Mouse (Mus musculus): Measurements from ENCODE around the gene Gm136. TPM values are rescaled to one million over a fixed set of nuclear protein-coding genes. Genes with fewer than 3 reads are reported as not detected.

The Gm136 gene
- polyA plus RNA-seq, 1 experiment from 2014 or later, result not detected

DNA sequence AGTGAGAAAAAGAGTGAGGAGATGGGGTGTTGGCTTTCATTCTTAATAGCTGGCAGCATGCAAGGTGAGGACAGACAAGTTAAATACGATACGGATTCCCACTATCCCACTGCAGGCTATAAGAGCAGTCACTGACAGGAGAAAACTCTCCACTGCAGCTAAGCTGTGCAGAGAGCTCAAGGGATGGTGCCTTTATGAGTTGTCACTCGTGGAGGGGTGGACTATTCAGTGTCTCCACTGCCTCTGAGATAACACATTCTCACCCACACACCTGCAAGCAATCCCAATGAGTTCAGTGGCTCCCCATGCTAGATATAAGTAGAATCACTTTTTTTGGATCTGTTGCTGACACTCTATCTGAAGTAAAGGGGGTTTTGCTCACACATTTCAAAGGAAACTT is 47.9 kb downstream of the Gm136 start:
- in situ Hi-C loops (cut with MboI; ENCODE audit: low pct_unique_long_range_greater_than_20kb), result no loop called here
- peaks cover 4% of the 10 kb centered on the region for H3K27me3 ChIP-seq
- no peak for TF ChIP-seq CTCF (IDR thresholded peaks at IDR 0.05)
- ChIA-PET CTCF (interaction anchor here (1.1 kb wide), 1 partner anchor 9 kb away, joined by 3 read pairs; no protein-coding TSS in a partner anchor), POLR2A (no interaction called here)
- DNase-seq (ENCODE audit: low read depth, low spot score), result no peak
- no peak for ATAC-seq

GRCm38 (mm10) chr4:34707248-34707647 is 48.8 kb downstream of the Gm136 start:
- in situ Hi-C loops (cut with MboI; ENCODE audit: low pct_unique_long_range_greater_than_20kb), result no loop called here
- peaks cover 4% of the 10 kb centered on the region for H3K27me3 ChIP-seq
- CTCF ChIA-PET, result interaction anchor here (1.1 kb wide), 1 partner anchor 8 kb away, joined by 3 read pairs; no protein-coding TSS in a partner anchor
- ATAC-seq, result no peak
- POLR2A ChIA-PET, result no interaction called here
- no peak for DNase-seq (ENCODE audit: low read depth, low spot score)
- no peak for TF ChIP-seq CTCF (IDR thresholded peaks at IDR 0.05)

DNA sequence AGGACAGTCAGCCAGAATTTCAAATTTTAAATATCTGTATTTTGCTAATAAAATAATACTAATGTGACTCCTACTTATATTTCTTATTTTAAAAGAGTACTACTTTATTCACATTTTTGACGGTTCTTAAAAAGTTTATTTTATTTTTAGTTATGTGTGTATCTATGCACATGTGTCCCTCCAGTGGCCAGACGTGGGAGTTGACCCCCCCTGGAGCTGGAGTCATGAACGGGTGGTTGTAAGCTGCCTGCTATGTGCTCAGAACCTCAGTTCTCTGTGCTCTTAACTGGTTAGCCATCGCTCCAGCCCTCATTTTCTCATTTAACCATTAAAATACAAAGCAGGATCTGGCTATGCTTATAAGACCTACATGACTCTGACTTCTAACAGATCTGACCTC is 53.0 kb downstream of the Gm136 start:
- no peak for ATAC-seq
- H3K27me3 ChIP-seq, result peaks cover 4% of the 10 kb centered on the region
- in situ Hi-C loops (cut with MboI; ENCODE audit: low pct_unique_long_range_greater_than_20kb), result no loop called here
- TF ChIP-seq CTCF (IDR thresholded peaks at IDR 0.05), result no peak
- POLR2A ChIA-PET, result interaction anchor here (0.6 kb wide), 1 partner anchor 31 kb away, joined by 3 read pairs; no protein-coding TSS in a partner anchor
- DNase-seq (ENCODE audit: low read depth, low spot score), result no peak
- CTCF ChIA-PET, result no interaction called here

DNA sequence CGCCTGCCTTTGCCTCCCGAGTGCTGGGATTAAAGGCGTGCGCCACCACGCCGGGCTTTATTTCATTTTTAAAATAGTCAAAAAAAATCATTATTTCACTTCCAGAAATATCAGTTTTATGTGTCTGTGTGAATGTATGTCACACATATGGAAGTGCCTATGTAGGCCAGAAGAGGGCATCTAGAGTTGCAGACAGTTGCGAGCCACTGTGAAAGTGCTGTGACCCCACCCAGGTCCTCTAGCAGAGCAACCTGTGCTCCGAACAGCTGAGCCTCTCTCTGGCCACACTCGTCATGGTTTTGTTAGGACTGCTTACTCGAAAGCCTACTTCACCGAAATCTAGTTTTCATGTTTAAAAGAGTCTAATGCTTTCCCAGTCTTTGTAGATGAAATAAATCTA is 53.8 kb downstream of the Gm136 start:
- peaks cover 4% of the 10 kb centered on the region for H3K27me3 ChIP-seq
- TF ChIP-seq CTCF (IDR thresholded peaks at IDR 0.05), result no peak
- ATAC-seq (no peak), DNase-seq (ENCODE audit: low read depth, low spot score) (no peak)
- in situ Hi-C loops (cut with MboI; ENCODE audit: low pct_unique_long_range_greater_than_20kb), result no loop called here
- POLR2A ChIA-PET, result no interaction called here
- CTCF ChIA-PET, result no interaction called here

DNA sequence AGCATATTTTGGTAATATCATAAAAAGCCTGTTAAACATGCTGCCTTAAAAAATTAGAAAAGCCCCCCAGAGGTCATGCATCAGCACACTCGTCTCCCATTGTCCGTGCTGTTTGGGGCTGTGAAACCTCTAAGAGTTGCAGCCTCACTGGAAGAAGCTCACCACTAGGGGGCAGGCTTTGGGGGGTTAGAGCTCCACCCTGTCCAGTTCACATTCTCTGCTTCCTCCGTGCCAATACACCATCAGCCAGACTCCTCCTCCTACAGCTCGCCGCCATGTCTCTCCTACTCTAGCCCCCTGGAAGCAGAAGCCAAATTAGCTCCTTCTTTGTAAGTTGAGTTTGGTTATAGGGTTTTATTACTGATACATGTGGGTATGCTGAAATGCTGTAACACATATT is 54.5 kb downstream of the Gm136 start:
- ATAC-seq (no peak), DNase-seq (ENCODE audit: low read depth, low spot score) (no peak)
- peak; percentile 11 for TF ChIP-seq CTCF (IDR thresholded peaks at IDR 0.05)
- in situ Hi-C loops (cut with MboI; ENCODE audit: low pct_unique_long_range_greater_than_20kb), result no loop called here
- ChIA-PET POLR2A (no interaction called here), CTCF (interaction anchor here (0.7 kb wide), 1 partner anchor 623 kb away, joined by 3 read pairs; no protein-coding TSS in a partner anchor)
- H3K27me3 ChIP-seq, result peaks cover 4% of the 10 kb centered on the region

Other genes with a start within 250 kb of the Gm136 start
- 51.0 TPM for gene Akirin2, start 205.3 kb downstream of the Gm136 start, polyA plus RNA-seq (2021)
- 30.3 TPM for gene Orc3, start 141.3 kb downstream of the Gm136 start, polyA plus RNA-seq (2021)
- gene Rars2, start 141.3 kb downstream of the Gm136 start, polyA plus RNA-seq (2021), result 23.6 TPM
- gene Slc35a1, start 68.8 kb downstream of the Gm136 start, polyA plus RNA-seq (2021), result 20.6 TPM
- gene Cfap206, start 26.1 kb downstream of the Gm136 start, polyA plus RNA-seq (2021), result 0.12 TPM
- 18.7 TPM for gene Smim8, start 22.2 kb upstream of the Gm136 start, polyA plus RNA-seq (2021)
- 10.7 TPM for gene Zfp292, start 126.7 kb upstream of the Gm136 start, polyA plus RNA-seq (2021)
- gene Cga, start 137.5 kb upstream of the Gm136 start, polyA plus RNA-seq (2021), result not detected

Measured in Patski (cell line).